Mouse (Mus musculus) cerebellum, adult 2 months (tissue): ENCODE measurements around the gene Nudt9.

Experiments used
- CTCF ChIP-seq: fragments of 200-500 bp; IDR thresholded peaks from 2 replicates; pipeline ENCODE4 v1.5.1; 2011; ENCODE audit warnings: low read depth, mild to moderate bottlenecking, control low read depth, low read length, moderate library complexity, borderline replicate concordance; ENCODE audit not compliant: insufficient read depth
- POLR2A ChIP-seq: fragments of 200-500 bp; IDR thresholded peaks from 2 replicates; pipeline ENCODE4 v1.6.1; 2011; ENCODE audit warnings: low read length, control low read depth, borderline replicate concordance; ENCODE audit not compliant: insufficient read depth

DNA sequence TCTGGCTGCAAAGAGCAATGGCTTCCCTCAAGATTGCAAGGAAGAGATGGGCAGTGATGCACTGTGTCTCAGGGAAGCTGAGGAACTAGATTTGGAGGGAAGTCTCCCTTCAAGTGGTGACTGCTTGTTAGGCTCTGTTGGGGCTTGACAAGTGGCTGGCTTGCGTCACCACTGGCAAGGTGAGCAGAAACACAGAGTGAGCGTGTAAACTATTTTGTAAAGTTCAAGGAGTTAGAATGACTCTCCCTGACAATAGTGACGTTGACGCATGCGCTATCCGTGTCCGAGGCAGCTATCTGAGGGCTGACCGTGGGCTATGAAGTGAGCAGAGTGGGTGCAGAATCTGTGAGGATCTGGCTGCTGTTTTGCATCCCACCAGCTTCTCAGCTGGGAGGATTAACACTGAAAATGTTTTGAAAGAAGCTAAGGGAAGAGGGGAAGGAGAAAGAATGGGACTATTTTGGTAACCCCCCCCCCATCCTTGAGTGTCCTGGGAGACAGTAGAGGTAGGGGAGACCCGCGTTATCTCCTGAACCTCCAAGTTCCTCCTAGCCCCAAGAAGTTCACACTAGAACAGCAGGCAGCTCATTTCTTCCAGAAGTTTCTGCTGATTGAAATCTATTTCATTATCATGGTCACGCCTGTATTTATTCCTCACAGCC is 49.4 kb downstream of the Nudt9 start:
- no peak for TF ChIP-seq CTCF
- no peak for TF ChIP-seq POLR2A
